Mouse (Mus musculus): ENCODE data around the gene Ppm1g. TPM values are rescaled to one million over a fixed set of nuclear protein-coding genes. Genes with fewer than 3 reads are reported as not detected.

Gene Ppm1g
- polyA plus RNA-seq (2017; shearing (Covaris generic)): 100 to 1,000 TPM; 130 to 173 TPM

DNA sequence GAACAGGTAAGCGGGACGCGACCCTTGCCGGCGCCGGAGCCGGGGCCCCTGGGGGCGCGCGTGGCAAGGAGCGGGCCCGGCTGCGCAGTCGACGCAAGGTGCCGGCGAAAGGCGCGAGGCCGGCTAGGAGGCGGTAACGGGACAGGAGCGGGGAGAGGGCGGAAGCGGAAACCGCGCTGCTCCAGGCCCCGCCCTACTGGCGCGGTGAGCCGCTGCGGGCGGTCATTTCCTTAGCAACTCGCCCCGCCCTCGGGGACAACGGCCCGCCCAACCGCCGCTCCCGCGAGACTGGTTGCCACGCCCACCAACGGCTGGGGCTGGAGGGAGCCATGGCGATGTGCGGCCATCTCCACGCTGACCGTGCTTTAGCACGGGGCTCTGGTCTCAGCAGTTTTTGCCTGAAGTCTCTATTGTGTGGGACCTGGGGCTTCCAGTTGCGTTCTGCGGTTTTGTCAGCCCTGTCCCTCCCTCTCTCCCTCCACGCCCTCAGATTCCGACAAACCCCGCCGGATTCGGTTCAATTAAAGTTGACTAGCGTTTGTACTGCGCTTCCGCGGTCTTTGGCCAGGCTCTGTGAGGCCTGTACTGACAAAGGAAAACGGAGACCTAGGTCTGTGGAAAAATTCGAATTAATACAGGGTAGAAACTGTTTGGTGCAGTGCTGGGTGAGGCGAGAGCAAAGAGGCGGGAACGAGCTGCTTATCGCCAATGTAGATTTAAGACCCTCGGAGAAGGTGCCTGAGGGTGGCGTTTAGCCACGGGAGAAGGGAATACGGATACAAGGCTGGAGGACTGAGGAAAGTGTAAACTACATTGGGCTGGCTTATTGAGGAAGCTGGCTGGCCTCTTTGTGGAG is at the start of gene Ppm1g:
Gene Ppm1g, minus strand, starts transcription at position 240 of the 856 bp plus-strand sequence.

DNA sequence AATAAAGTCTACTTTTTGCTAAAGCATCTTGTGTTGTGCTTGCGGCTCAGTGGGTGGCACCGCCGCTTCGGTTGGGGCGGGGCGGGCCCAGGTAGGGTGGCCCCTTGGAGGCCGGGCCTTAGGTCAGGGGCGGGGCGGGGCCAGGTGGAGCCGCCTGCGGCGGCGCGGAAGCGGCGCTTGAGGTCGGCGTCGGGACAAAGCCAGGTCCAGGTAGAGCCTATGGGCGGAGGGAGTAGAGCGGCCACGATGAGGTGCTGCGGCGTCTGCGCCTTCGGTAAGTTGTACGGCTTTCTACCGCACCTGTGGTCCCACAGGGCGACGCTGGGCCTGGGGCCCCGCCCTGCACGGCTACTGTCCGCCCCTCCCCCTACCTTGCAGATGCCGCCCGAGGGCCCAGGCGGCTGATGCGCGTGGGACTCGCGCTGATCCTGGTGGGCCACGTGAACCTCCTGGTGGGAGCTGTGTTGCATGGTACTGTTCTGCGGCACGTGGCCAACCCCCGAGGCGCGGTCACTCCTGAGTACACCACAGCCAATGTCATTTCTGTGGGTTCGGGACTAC is 31.1 kb upstream of the Ppm1g start, which contains the start of gene Krtcap3:
Gene Krtcap3, plus strand, starts transcription at position 151 of the 561 bp plus-strand sequence.

DNA sequence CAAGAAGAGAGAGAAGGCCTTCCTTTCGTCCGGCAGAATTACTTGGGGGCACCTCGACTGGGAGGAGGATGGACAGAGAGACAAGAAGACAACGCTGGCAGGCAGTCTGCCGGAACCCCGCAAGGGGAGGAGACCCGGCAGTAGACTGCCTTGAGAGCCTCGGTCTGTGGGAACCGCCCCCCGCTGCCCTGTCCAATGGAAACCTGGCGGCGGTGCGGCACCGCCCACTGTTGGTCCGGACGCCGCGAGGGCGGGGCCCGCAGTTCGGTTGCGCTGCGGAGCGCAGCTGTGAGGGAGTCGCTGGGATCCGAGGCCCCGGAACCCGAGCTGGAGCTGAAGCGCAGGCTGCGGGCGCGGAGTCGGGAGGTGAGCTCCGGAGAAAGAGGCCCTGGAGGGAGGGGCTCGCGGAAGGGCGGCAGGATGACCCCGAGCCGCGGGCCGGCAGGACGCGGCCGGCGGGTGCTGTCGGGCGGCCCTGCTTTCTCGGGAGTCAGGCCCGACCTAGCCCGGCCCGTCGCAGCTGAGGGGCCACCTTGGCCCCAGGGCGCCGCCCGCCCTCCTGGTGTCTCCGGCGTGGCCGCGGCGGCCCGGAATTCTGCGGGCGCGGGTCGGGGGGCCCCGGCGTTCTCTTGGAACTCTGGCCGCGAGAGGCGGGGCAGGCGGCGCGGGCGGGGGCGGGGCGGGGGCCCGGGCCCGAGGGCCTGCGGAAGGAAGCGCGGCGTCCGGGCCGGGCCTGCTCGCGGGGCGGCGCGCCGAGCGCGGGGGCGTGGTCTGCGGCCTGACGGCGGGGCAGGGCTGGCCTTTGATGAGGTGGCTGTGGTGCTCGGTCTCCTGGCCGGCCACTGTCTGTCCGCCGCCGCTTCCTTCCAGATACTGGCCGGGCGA is 20.4 kb upstream of the Ppm1g start, which contains the start of the genes Nrbp1 and Gm9970:
Gene Nrbp1, plus strand, starts transcription at position 228 of the 885 bp plus-strand sequence.
Gene Gm9970, minus strand, starts transcription at position 596 of the 885 bp plus-strand sequence.

DNA sequence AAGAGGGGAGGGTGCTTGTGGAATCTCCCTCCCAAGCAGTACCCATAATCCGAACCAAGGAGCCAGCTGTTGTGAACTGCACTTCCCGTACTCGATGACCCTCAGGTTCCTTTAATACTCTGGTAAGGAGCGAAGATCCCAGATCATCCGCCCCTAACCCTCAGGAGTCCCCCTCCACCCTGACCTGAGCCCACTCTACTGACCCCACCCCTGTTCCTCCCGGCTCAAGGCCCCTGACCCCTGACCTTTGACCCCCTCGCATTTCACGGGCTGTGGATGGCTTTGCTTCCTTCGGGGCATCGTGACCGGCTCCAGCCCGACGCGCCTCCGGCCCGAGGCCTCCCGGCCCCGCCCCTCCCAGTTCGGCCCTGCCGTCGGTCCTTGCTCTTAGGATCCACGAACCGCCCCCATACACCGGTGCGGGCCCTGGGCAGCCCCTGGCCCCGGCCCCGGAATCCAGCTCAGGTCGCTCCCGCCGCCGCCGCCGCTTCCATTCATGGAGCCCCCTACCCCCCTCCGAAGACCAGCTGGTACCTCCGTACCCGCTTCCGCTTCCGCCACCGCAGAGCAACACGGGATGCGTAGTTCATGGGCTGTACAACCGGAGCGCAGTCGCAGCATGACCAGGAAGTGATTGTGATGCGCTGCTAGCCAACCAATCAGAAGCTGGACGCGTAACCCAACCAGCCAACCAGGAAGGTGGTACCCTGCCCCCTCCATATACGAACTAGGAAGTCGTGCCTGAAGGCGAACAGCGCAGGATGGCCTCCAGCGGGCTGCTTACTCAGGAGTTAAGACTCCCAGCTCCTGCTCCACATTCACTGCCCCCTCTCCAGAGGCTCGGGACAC is 18.5 kb downstream of the Ppm1g start, which contains the start of gene Zfp513:
Gene Zfp513, minus strand, starts transcription at position 562 of the 849 bp plus-strand sequence.

DNA sequence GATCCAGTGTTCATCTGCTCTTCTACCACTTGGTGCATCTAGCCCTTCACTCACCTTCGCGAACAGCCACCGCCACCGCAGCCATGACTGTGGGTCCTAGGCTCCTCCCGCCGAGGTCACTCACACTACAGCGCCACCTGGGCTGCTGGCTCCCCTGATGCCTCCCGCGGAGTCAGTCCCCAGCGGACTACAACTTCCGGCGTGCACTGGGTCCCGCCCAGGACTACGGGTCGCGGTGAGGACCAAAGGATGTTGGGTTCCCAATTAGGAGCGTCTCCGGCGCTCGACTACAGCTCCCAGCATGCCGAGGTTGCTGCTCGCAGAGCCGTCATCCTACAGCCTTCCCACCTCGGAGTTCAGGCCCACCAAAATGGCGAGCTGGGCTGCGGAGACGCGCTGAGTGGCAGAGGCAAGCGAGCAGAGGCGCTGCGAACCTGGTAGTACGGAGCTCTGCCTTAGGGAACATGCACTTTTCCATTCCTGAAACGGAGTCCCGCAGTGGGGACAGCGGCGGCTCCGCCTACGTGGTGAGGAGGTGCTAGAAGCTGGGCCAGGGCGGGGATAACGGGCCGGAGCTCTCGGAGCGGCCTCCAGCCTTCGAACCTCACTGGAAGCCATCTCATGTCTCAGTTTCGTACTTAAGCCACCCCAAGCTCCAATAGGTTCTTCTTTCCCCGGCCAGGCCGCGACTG is 27.4 kb downstream of the Ppm1g start, which contains the start of the genes Snx17 and Eif2b4:
Gene Snx17, plus strand, starts transcription at position 289 of the 692 bp plus-strand sequence.
Gene Eif2b4, minus strand, starts transcription at position 492 of the 692 bp plus-strand sequence.

DNA sequence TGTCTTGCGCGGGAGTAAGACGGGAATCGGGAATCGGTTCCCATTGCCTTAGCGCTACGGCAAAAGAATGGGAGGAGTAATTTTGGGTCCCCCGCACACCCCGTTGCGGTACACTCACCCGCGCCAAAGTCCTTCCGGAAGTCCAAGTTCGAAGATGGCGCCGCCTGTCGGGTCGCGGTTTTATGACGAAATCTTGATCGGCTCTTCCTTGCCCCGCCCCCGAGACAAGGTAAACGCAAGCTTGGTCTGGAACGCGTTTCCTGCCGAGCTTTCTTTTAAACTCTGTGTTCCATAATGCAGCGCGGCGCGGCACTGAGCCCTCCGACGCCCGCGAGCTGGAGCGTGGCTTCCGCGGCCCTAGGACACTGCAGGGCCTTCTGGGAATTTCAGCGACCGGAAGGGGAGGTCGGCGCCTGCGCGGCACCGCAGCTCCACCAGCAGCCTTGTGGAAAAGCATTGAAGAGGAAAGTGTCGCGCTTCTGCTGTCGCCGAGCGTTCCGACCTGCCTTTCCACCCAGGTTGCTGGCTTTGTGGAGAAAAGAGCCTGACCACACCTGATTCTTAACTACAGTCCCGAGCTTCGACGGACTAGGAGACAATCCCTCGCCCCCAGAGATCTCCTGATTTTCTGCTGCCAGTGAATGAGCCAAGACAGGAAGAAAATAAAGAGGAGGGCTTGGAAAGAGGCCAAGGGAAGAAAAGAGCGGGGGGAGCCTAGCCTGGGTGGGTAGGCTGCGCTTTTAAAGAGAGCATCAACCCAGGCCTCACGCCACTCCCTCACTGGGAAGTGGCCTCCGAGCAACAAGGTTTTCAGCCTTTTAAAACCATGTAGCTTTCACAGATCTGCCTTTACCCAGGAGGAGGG is 40.5 kb downstream of the Ppm1g start, which contains the start of the genes Gm29609 and Gtf3c2:
Gene Gm29609, minus strand, starts transcription at position 146 of the 865 bp plus-strand sequence.
Gene Gtf3c2, minus strand, starts transcription at position 379 of the 865 bp plus-strand sequence.

DNA sequence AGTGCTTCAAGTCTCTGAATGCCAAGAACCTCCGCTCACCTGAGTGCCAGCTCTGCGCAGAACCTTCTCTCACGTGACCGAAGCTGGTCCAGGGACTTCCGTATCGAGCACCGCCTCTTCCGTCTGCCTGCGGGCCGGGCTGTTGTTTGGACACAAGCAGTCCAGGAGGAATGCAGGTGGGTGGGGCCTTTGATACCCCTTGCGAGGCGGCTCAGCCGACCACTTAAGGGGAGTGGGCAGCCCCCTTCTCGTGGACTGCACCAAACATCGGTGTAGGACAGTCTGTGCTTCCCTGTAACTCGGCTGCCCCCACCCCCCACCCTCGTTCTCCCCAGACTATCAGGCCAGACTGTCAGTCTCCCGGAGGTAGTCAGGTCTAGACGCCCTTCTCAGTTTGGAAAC is 66.3 kb downstream of the Ppm1g start, which contains the start of gene Mpv17:
Gene Mpv17, minus strand, starts transcription at position 100 of the 402 bp plus-strand sequence.

Other genes with a start within 250 kb of the Ppm1g start
- 100 to 1,000 TPM in 1 of 2 experiments, 10 to 100 TPM in 1; 82.7 to 103 TPM for gene Atraid, start 172.4 kb downstream of the Ppm1g start, polyA plus RNA-seq (2017; shearing (Covaris generic))
- 10 to 100 TPM in 1 of 2 experiments, 1 to 10 TPM in 1; 7.0 to 10.5 TPM for gene Slc5a6, start 171.8 kb downstream of the Ppm1g start, polyA plus RNA-seq (2017; shearing (Covaris generic))
- gene Cad, start 165.9 kb downstream of the Ppm1g start, polyA plus RNA-seq (2017; shearing (Covaris generic)): 10 to 100 TPM; 21.6 to 30.3 TPM
- not detected for gene Dnajc5g, start 114.4 kb downstream of the Ppm1g start, polyA plus RNA-seq (2017; shearing (Covaris generic))
- 1 to 10 TPM in 1 of 2 experiments, under 1 TPM in 1; 0.29 to 2.5 TPM for gene Slc30a3, start 112.5 kb downstream of the Ppm1g start, polyA plus RNA-seq (2017; shearing (Covaris generic))
- not detected for gene Trim54, start 104.0 kb downstream of the Ppm1g start, polyA plus RNA-seq (2017; shearing (Covaris generic))
- gene Ucn, start 81.9 kb downstream of the Ppm1g start, polyA plus RNA-seq (2017; shearing (Covaris generic)): not detected
- gene Mpv17, start 66.4 kb downstream of the Ppm1g start, polyA plus RNA-seq (2017; shearing (Covaris generic)): 10 to 100 TPM; 38.8 to 51.5 TPM
- gene Gm29609, start 40.8 kb downstream of the Ppm1g start, polyA plus RNA-seq (2017; shearing (Covaris generic)): 1 to 10 TPM; 1.7 to 2.4 TPM
- 10 to 100 TPM; 73.6 to 89.2 TPM for gene Gtf3c2, start 40.5 kb downstream of the Ppm1g start, polyA plus RNA-seq (2017; shearing (Covaris generic))
- gene Snx17, start 27.5 kb downstream of the Ppm1g start, polyA plus RNA-seq (2017; shearing (Covaris generic)): 100 to 1,000 TPM; 120 to 152 TPM
- 10 to 100 TPM; 71.7 to 76.4 TPM for gene Eif2b4, start 27.3 kb downstream of the Ppm1g start, polyA plus RNA-seq (2017; shearing (Covaris generic))
- gene Zfp513, start 18.4 kb downstream of the Ppm1g start, polyA plus RNA-seq (2017; shearing (Covaris generic)): 10 to 100 TPM; 25.1 to 30.7 TPM
- gene Nrbp1, start 20.2 kb upstream of the Ppm1g start, polyA plus RNA-seq (2017; shearing (Covaris generic)): 100 to 1,000 TPM; 183 to 222 TPM
- gene Gm9970, start 20.5 kb upstream of the Ppm1g start, polyA plus RNA-seq (2017; shearing (Covaris generic)): 1 to 10 TPM in 1 of 2 experiments, under 1 TPM in 1; 0.40 to 1.1 TPM
- gene Krtcap3, start 31.0 kb upstream of the Ppm1g start, polyA plus RNA-seq (2017; shearing (Covaris generic)): 10 to 100 TPM; 42.9 to 53.5 TPM
- 10 to 100 TPM in 1 of 2 experiments, 1 to 10 TPM in 1; 6.7 to 10.3 TPM for gene Ift172, start 70.4 kb upstream of the Ppm1g start, polyA plus RNA-seq (2017; shearing (Covaris generic))
- under 1 TPM; 0.16 to 0.71 TPM for gene Fndc4, start 75.4 kb upstream of the Ppm1g start, polyA plus RNA-seq (2017; shearing (Covaris generic))
- gene Gckr, start 76.8 kb upstream of the Ppm1g start, polyA plus RNA-seq (2017; shearing (Covaris generic)): under 1 TPM; 0.07 to 0.99 TPM
- gene Zfp512, start 231.7 kb upstream of the Ppm1g start, polyA plus RNA-seq (2017; shearing (Covaris generic)): 10 to 100 TPM; 53.9 to 61.7 TPM

All from inflammation-experienced regulatory T-cells (primary cell).